Mouse (Mus musculus): ENCODE data around the gene Slc35f6. TPM values are rescaled to one million over a fixed set of nuclear protein-coding genes. Genes with fewer than 3 reads are reported as not detected.

Slc35f6 gene
- polyA plus RNA-seq, 1 experiment from 2014 or later = 88.8 TPM

- WGBS (ENCODE audit: missing documents) = 81% methylated on average over 6 of the region's 6 CpGs
- Histone ChIP-seq H3K27ac (peak overlapping the region; percentile 21), H3K79me2 (ENCODE audit: inconsistent target) (peaks cover 45% of the 10 kb centered on the region), H3K36me3 (ENCODE audit: inconsistent target) (peaks cover 68% of the 10 kb centered on the region), H3K4me3 (ENCODE audit: inconsistent target) (no peak overlapping the region)
Measured at GRCm38 (mm10) chr5:30655526-30656195, 7.9 kb downstream of the Slc35f6 start.

- H3K4me3 ChIP-seq (ENCODE audit: inconsistent target) = no peak overlapping the region
- 96% methylated on average over 4 of the region's 4 CpGs for WGBS (ENCODE audit: missing documents)
- peaks cover 50% of the 10 kb centered on the region for H3K36me3 ChIP-seq (ENCODE audit: inconsistent target)
- H3K79me2 ChIP-seq (ENCODE audit: inconsistent target) = peaks cover 21% of the 10 kb centered on the region
- H3K27ac ChIP-seq = no peak overlapping the region
Measured at GRCm38 (mm10) chr5:30659042-30659441, 11.3 kb downstream of the Slc35f6 start.

- Histone ChIP-seq H3K4me3 (ENCODE audit: inconsistent target) (no peak overlapping the region), H3K79me2 (ENCODE audit: inconsistent target) (peaks cover 9% of the 10 kb centered on the region; the same call in 1 of the 2 replicates), H3K27ac (no peak overlapping the region), H3K36me3 (ENCODE audit: inconsistent target) (peaks cover 38% of the 10 kb centered on the region)
- WGBS (ENCODE audit: missing documents) = 100% methylated on average over 1 of the region's 1 CpGs
Measured at GRCm38 (mm10) chr5:30660278-30660677, 12.5 kb downstream of the Slc35f6 start.

- Histone ChIP-seq H3K79me2 (ENCODE audit: inconsistent target) (peaks cover 3% of the 10 kb centered on the region; the same call in 1 of the 2 replicates), H3K36me3 (ENCODE audit: inconsistent target) (peaks cover 33% of the 10 kb centered on the region), H3K27ac (no peak overlapping the region), H3K4me3 (ENCODE audit: inconsistent target) (no peak overlapping the region)
- 98% methylated on average over 5 of the region's 5 CpGs for WGBS (ENCODE audit: missing documents)
Measured at GRCm38 (mm10) chr5:30660813-30661212, 13.1 kb downstream of the Slc35f6 start.

- no peak overlapping the region for H3K4me3 ChIP-seq (ENCODE audit: inconsistent target)
- no peaks in the 10 kb centered on the region for H3K36me3 ChIP-seq (ENCODE audit: inconsistent target)
- peaks cover 35% of the 10 kb centered on the region for H3K79me2 ChIP-seq (ENCODE audit: inconsistent target)
- H3K27ac ChIP-seq = peak overlapping the region; percentile 90
- 94% methylated on average over 8 of the region's 9 CpGs for WGBS (ENCODE audit: missing documents)
Measured at GRCm38 (mm10) chr5:30665360-30665759, 17.6 kb downstream of the Slc35f6 start.

DNA sequence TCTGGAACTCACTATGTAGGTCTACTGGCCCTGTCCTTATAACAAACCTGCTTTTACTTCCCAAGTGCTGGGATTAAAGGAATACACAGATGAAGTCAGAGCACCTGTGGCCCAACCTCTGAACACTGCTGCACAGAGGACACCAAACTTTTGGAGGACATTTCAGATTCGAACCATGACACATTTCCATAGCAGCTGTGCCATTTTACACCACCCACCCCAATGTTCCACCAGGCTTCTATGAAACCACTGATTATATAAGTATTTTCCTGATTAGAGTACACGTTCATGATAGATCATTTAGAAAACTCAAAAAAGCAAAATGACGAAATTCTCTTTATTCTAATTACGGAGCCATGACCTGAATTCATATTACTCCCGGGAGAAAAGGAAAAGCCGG lies 18.2 kb downstream of the Slc35f6 start:
- H3K27ac ChIP-seq = peak overlapping the region; percentile 90
- no peaks in the 10 kb centered on the region for H3K36me3 ChIP-seq (ENCODE audit: inconsistent target)
- H3K79me2 ChIP-seq (ENCODE audit: inconsistent target) = peaks cover 41% of the 10 kb centered on the region
- WGBS (ENCODE audit: missing documents) = 8% methylated on average over 6 of the region's 6 CpGs
- peak overlapping the region; percentile 94; the same call in 1 of the 2 replicates for H3K4me3 ChIP-seq (ENCODE audit: inconsistent target)

DNA sequence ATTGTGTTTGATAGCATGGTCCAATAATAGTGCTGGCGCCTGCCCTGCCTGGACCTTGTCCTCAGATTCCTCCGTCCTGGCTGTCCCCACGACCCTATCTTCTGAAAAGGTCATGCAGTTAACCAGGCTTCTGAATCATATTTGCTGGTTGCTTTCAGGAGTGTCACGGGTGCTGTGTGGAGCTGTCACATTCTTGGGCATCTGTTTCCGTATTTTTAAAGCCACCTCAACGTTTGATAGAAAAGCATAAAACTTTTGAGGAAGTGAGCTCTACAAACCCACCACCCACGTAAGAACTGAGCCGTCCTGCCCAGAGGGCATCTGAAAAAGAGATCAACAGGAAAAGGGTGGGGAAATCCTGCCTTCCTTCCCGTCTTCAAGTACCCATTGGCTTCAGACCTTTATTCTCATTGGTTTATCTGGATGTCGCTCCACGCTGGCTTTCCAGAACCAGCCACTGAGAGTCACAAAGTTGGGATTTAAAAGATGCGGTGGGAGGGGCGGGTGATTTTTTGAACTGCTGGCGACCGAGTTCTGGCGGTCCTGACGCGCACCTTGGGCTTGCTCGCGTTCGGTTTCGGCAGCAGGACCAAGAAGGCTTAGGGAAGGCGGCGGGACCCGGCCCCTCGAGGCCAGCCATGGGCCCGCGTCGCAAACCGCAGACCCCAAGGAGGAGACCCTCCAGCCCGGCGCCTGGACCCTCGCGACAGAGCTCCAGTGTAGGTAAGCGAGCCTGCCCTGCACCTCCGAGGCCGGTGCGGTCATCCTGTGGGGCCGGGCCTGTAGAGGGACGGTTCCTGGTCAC lies 18.9 kb downstream of the Slc35f6 start, which contains the start of gene Cenpa:
Cenpa (plus strand) TSS at position 387 of the 805 bp plus-strand sequence.
- no peaks in the 10 kb centered on the region for H3K36me3 ChIP-seq (ENCODE audit: inconsistent target)
- WGBS (ENCODE audit: missing documents) = 2% methylated on average over 40 of the region's 40 CpGs
- peak within 1 kb of the TSS; percentile 94 for H3K4me3 ChIP-seq (ENCODE audit: inconsistent target)
- peak within 1 kb of the TSS; percentile 90 for H3K27ac ChIP-seq
- H3K79me2 ChIP-seq (ENCODE audit: inconsistent target) = peaks cover 47% of the 10 kb centered on the region

- H3K27ac ChIP-seq = peak overlapping the region; percentile 82
- 0% methylated on average over 13 of the region's 13 CpGs for WGBS (ENCODE audit: missing documents)
- no peaks in the 10 kb centered on the region for H3K36me3 ChIP-seq (ENCODE audit: inconsistent target)
- H3K79me2 ChIP-seq (ENCODE audit: inconsistent target) = peaks cover 54% of the 10 kb centered on the region
- peak overlapping the region; percentile 94 for H3K4me3 ChIP-seq (ENCODE audit: inconsistent target)
Measured at GRCm38 (mm10) chr5:30667215-30667614, 19.5 kb downstream of the Slc35f6 start.

GRCm38 (mm10) chr5:30667686-30668085 lies 20.0 kb downstream of the Slc35f6 start:
- Histone ChIP-seq H3K36me3 (ENCODE audit: inconsistent target) (peaks cover 4% of the 10 kb centered on the region; the same call in 1 of the 2 replicates), H3K4me3 (ENCODE audit: inconsistent target) (peak overlapping the region; percentile 94), H3K27ac (peak overlapping the region; percentile 82), H3K79me2 (ENCODE audit: inconsistent target) (peaks cover 58% of the 10 kb centered on the region)
- 8% methylated on average over 3 of the region's 3 CpGs for WGBS (ENCODE audit: missing documents)

DNA sequence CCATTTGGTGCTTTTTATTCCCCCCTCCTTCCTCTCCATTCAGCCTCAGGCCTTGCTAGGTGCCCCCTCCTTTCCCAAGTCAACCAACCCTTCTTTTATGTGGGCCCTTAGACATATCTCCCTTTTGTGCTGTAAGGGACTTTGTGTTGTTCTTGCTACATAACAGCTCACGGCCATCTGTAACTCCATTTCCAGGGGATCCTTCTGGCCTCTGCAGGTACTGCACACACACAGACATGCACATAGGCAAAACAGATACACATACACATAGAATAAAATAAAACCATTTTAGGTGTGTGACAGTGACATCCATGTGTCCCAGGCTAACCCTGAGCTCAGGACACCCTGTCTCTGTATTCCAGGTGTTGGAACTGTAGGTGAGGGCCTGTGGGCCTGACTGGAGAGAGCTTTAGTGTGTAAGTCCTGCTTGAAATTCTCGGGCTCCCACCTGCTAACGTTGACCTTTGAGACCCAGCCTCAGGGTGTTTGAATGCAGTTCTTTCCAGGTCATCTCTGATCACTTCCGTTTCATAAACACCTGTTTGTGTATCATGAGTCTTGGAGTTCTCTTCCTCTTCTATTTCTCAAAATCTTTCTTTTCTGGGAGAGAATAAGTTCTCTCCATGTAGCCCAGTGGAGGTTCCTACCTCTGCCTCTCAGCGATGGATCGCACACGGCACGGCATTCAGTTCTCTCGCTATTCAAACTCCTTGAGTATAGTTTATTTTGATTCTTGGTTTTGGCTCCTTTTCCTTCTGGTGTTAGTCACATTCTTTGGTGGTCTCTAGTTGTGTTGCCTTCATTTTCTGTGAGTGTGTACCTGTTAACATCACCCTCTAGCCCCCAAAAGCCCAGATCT lies 21.1 kb downstream of the Slc35f6 start:
- Histone ChIP-seq H3K79me2 (ENCODE audit: inconsistent target) (peaks cover 58% of the 10 kb centered on the region), H3K4me3 (ENCODE audit: inconsistent target) (peak overlapping the region; percentile 94; the same call in 1 of the 2 replicates), H3K36me3 (ENCODE audit: inconsistent target) (peaks cover 16% of the 10 kb centered on the region), H3K27ac (no peak overlapping the region)
- WGBS (ENCODE audit: missing documents) = 98% methylated on average over 9 of the region's 9 CpGs

DNA sequence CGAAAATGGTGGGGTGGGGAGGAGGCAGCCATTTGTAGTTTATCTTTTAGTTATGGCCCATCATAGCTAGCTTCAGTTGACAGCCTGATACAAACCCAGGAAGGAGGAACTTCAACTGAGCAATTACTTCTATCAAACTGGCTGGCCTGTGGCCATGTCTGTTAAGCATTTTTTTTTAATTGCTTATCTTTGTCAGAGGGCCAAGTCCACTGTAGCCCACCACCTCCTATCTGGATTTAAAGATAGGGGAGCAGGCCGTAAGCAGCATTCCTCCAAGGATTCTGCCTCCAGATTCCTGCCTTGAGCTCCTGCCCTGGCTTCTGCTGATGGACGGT lies 21.7 kb downstream of the Slc35f6 start:
- peaks cover 58% of the 10 kb centered on the region for H3K79me2 ChIP-seq (ENCODE audit: inconsistent target)
- WGBS (ENCODE audit: missing documents) = 96% methylated on average over 3 of the region's 3 CpGs
- H3K4me3 ChIP-seq (ENCODE audit: inconsistent target) = no peak overlapping the region
- no peak overlapping the region for H3K27ac ChIP-seq
- H3K36me3 ChIP-seq (ENCODE audit: inconsistent target) = peaks cover 19% of the 10 kb centered on the region

GRCm38 (mm10) chr5:30670091-30670490 lies 22.4 kb downstream of the Slc35f6 start:
- whole genome bisulfite sequencing (ENCODE audit: missing documents) = 87% methylated on average over 7 of the region's 7 CpGs
- Histone ChIP-seq H3K27ac (no peak overlapping the region), H3K4me3 (ENCODE audit: inconsistent target) (no peak overlapping the region), H3K79me2 (ENCODE audit: inconsistent target) (peaks cover 58% of the 10 kb centered on the region), H3K36me3 (ENCODE audit: inconsistent target) (peaks cover 24% of the 10 kb centered on the region)

- 97% methylated on average over 7 of the region's 7 CpGs for WGBS (ENCODE audit: missing documents)
- no peak overlapping the region for H3K4me3 ChIP-seq (ENCODE audit: inconsistent target)
- no peak overlapping the region for H3K27ac ChIP-seq
- H3K79me2 ChIP-seq (ENCODE audit: inconsistent target) = peaks cover 37% of the 10 kb centered on the region
- peaks cover 30% of the 10 kb centered on the region for H3K36me3 ChIP-seq (ENCODE audit: inconsistent target)
Measured at GRCm38 (mm10) chr5:30674001-30674400, 26.3 kb downstream of the Slc35f6 start.

- H3K4me3 ChIP-seq (ENCODE audit: inconsistent target) = no peak overlapping the region
- H3K27ac ChIP-seq = no peak overlapping the region
- peaks cover 9% of the 10 kb centered on the region; the same call in 1 of the 2 replicates for H3K79me2 ChIP-seq (ENCODE audit: inconsistent target)
- peaks cover 30% of the 10 kb centered on the region for H3K36me3 ChIP-seq (ENCODE audit: inconsistent target)
- 95% methylated on average over 7 of the region's 7 CpGs for WGBS (ENCODE audit: missing documents)
Measured at GRCm38 (mm10) chr5:30676800-30677199, 29.1 kb downstream of the Slc35f6 start.

Measured in macrophage (primary cell).